Mouse (Mus musculus): ENCODE measurements around the gene Gm21783. TPM values are rescaled to one million over a fixed set of nuclear protein-coding genes. Genes with fewer than 3 reads are reported as not detected.

Gene Gm21783
- total RNA-seq (2023; ENCODE audit: inconsistent age), result not detected in 4 replicates

GRCm38 (mm10) chrY:44981163-44981562, at the start of gene Gm21783:
Gm21783 (minus strand) TSS chrY:44981263.

Data from B cell, adult (primary cell).